ENCODE assay signal across 8 mouse cellular contexts in genomic region chr3:60503196-60503595, GRCm38 (mm10). TPM values are rescaled to one million over a fixed set of nuclear protein-coding genes. Genes with fewer than 3 reads are reported as not detected.
DNase-seq lines count a peak whose midpoint lies in the region; ATAC-seq and TF ChIP-seq lines count a peak whose summit lies in the region.

No protein-coding gene starts in this region.

- no peaks in the 10 kb centered on the region for H3K9me3 ChIP-seq in lung, embryonic 16.5 days (ENCODE audit: control insufficient read depth, low read length)
- no peaks in the 10 kb centered on the region for H3K9me3 ChIP-seq in forebrain, embryonic 15.5 days
- H3K9me3 ChIP-seq in liver, embryonic 14.5 days (ENCODE audit: control insufficient read depth, low read length), result no peaks in the 10 kb centered on the region

- no peak for TF ChIP-seq EP300 in liver, embryonic 14.5 days (IDR thresholded peaks at IDR 0.05; ENCODE audit: low read depth)

- ATAC-seq in lung, embryonic 16.5 days (ENCODE audit: low read depth), result no peak
- ATAC-seq in forebrain, embryonic 15.5 days (replicated peaks), result no peak
- no peak for ATAC-seq in liver, embryonic 14.5 days (ENCODE audit: insufficient read depth)

- peak overlapping the region; percentile 99 for H3K27ac ChIP-seq in lung, embryonic 16.5 days (ENCODE audit: low read length)
- no peak overlapping the region for H3K27ac ChIP-seq in forebrain, embryonic 15.5 days (replicated peaks)
- H3K27ac ChIP-seq in liver, embryonic 14.5 days, result peak overlapping the region; percentile 92

- H3K36me3 ChIP-seq in lung, embryonic 16.5 days (ENCODE audit: control insufficient read depth, insufficient read depth, low read length), result no peaks in the 10 kb centered on the region
- H3K36me3 ChIP-seq in forebrain, embryonic 15.5 days, result no peaks in the 10 kb centered on the region
- H3K36me3 ChIP-seq in liver, embryonic 14.5 days (replicated peaks; ENCODE audit: control insufficient read depth, insufficient read depth, low read depth), result no peaks in the 10 kb centered on the region; the same call in 1 of the 2 replicates

- H3K27me3 ChIP-seq in lung, embryonic 16.5 days (ENCODE audit: control insufficient read depth, insufficient read depth, low read depth, low read length), result no peaks in the 10 kb centered on the region
- H3K27me3 ChIP-seq in forebrain, embryonic 15.5 days, result no peaks in the 10 kb centered on the region
- no peaks in the 10 kb centered on the region for H3K27me3 ChIP-seq in liver, embryonic 14.5 days (ENCODE audit: control insufficient read depth, insufficient read depth, low read length)

- peak overlapping the region; percentile 84 for H3K4me2 ChIP-seq in lung, embryonic 16.5 days (ENCODE audit: low read depth, low read length)
- H3K4me2 ChIP-seq in forebrain, embryonic 15.5 days (replicated peaks), result peak overlapping the region; percentile 71
- peak overlapping the region; percentile 96 for H3K4me2 ChIP-seq in liver, embryonic 14.5 days (ENCODE audit: low read depth)

- TF ChIP-seq CTCF in liver, embryonic 14.5 days (IDR thresholded peaks at IDR 0.05; ENCODE audit: low read depth), result no peak

- peak; percentile 19 to 46 for DNase-seq in adrenal gland, postnatal 36 days
- no peak for DNase-seq in adrenal gland, postnatal 25 days
- DNase-seq in lung, postnatal 10 days, result no peak
- DNase-seq in liver, embryonic 14.5 days (ENCODE audit: low read depth in 3 of 3, low spot score in 3 of 3), result no peak
- DNase-seq in cerebellum, adult 8-10 months, result no peak
- no peak for DNase-seq in right cerebral cortex, postnatal 4 days

- H3K4me3 ChIP-seq in lung, embryonic 16.5 days (ENCODE audit: low read length), result peak overlapping the region; percentile 92
- H3K4me3 ChIP-seq in forebrain, embryonic 15.5 days, result peak overlapping the region; percentile 5; the same call in 1 of the 2 replicates
- peak overlapping the region; percentile 94 to 100 for H3K4me3 ChIP-seq in liver, embryonic 14.5 days (ENCODE audit: insufficient read depth in 1 of 2, low read depth in 2 of 2, low read length in 2 of 2)

- peak overlapping the region; percentile 99 for H3K9ac ChIP-seq in lung, embryonic 16.5 days (ENCODE audit: low read length)
- no peak overlapping the region for H3K9ac ChIP-seq in forebrain, embryonic 15.5 days (replicated peaks)
- peak overlapping the region; percentile 100 for H3K9ac ChIP-seq in liver, embryonic 14.5 days (replicated peaks)

- WGBS in lung, embryonic 16.5 days, result 12% methylated on average over 7 of the region's 7 CpGs
- WGBS in forebrain, embryonic 15.5 days, result 44% methylated on average over 7 of the region's 7 CpGs
- WGBS in liver, embryonic 14.5 days (ENCODE audit: insufficient replicate concordance), result 8% methylated on average over 7 of the region's 7 CpGs

- peaks cover 25% of the 10 kb centered on the region for H3K4me1 ChIP-seq in lung, embryonic 16.5 days (replicated peaks; ENCODE audit: control insufficient read depth, insufficient read depth, low read length)
- H3K4me1 ChIP-seq in forebrain, embryonic 15.5 days, result peaks cover 39% of the 10 kb centered on the region
- peaks cover 32 to 37% of the 10 kb centered on the region in 2 experiments for H3K4me1 ChIP-seq in liver, embryonic 14.5 days (replicated peaks; ENCODE audit: control insufficient read depth in 2 of 2, insufficient read depth in 2 of 2, low read length in 1 of 2)

RNA-seq across cellular contexts. Expression of gene Mbnl1, which starts 30.6 kb away (rescaled TPM):
- 100 to 1,000 TPM; 504 to 609 TPM for total RNA-seq in adrenal gland, postnatal 36 days (2021)
- 556 and 573 TPM in 2 replicates for total RNA-seq in adrenal gland, postnatal 25 days (2021)
- polyA plus RNA-seq in lung, embryonic 16.5 days (2015; fragmentation: Nextera tagmentation; extraction: Ambion mirVana), result 180 and 188 TPM in 2 replicates
- 44.0 and 45.4 TPM in 2 replicates for polyA plus RNA-seq in forebrain, embryonic 15.5 days (2015; fragmentation: Nextera tagmentation; extraction: Ambion mirVana)
- 30.2 and 32.9 TPM in 2 replicates for polyA plus RNA-seq in liver, embryonic 14.5 days (2012; rRNA removed)
- polyA plus RNA-seq in liver, embryonic 14.5 days (2014; fragmentation: Nextera tagmentation; extraction: Ambion mirVana), result 128 and 149 TPM in 2 replicates

Comparison
In these comparisons a context has a peak if more than half of its experiments do, and no peak if none do; other contexts are left out.
1. DNase-seq: peak in adrenal gland, postnatal 36 days (2 of 2); none in adrenal gland, postnatal 25 days (single experiment), lung, postnatal 10 days (single experiment), liver, embryonic 14.5 days (0 of 3), cerebellum, adult 8-10 months (single experiment) and right cerebral cortex, postnatal 4 days (single experiment).
2. H3K4me3 ChIP-seq: peak in every context shown above with its lines; median percentile 97 in liver, embryonic 14.5 days; 92 in lung, embryonic 16.5 days; 5 in forebrain, embryonic 15.5 days.
3. Peak in every context shown above with its lines, with median percentiles within 50 percentile points of each other: H3K4me2 ChIP-seq.